Comparison of ENCODE assay signal across 28 mouse cellular contexts in the genomic region with DNA sequence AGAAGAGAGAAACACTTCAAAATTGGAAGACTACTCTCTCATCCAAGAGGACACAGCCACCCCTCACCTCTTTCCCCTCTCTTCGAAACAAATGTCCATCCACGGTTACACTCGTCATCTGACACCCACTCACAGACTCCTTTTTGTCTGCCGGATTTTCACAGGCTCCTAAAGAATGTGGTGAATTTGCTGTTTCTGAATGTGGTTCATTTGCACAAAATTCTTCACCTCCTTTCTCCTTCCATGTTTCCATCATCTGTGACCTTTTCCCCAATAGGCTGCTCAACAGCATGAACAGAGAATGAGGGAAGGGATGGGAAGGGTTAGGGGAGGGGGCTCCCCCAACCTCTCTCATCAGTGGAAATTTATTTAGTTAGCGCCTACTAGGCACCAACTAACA.
DNase-seq lines count a peak whose midpoint lies in the region; ATAC-seq lines count a peak whose summit lies in the region.
"Had no signal": no experiment of that assay in that cellular context is flagged by ENCODE, and none has a peak within 500 bp of the region (broad histone marks: within the 10 kb centered on the region; RNA-seq: fewer than 3 reads in every experiment).

No protein-coding gene starts in this region.

- H3K27me3 ChIP-seq in lung, embryonic 16.5 days (ENCODE audit: control insufficient read depth, insufficient read depth, low read depth, low read length): no peaks in the 10 kb centered on the region
- H3K27me3 ChIP-seq in embryonic facial prominence, embryonic 14.5 days (replicated peaks; ENCODE audit: control insufficient read depth, insufficient read depth, low read length): no peaks in the 10 kb centered on the region
- no peaks in the 10 kb centered on the region for H3K27me3 ChIP-seq in heart, embryonic 11.5 days (ENCODE audit: control insufficient read depth, insufficient read depth, low read length)
- H3K27me3 ChIP-seq: CH12.LX; forebrain, embryonic 15.5 days; hindbrain, embryonic 15.5 days; kidney, embryonic 15.5 days; liver, embryonic 12.5 days; midbrain, embryonic 12.5 days; neural tube, embryonic 13.5 days; stomach, embryonic 15.5 days had no signal

- H3K4me3 ChIP-seq in lung, embryonic 16.5 days (ENCODE audit: low read length): no peak overlapping the region
- H3K4me3 ChIP-seq in embryonic facial prominence, embryonic 14.5 days (ENCODE audit: low read depth, low read length): no peak overlapping the region
- H3K4me3 ChIP-seq in heart, embryonic 11.5 days (ENCODE audit: low read depth, low read length): no peak overlapping the region
- H3K4me3 ChIP-seq: forebrain, embryonic 15.5 days; heart, adult 2 months; hindbrain, embryonic 10.5 days; hindbrain, embryonic 15.5 days; kidney, embryonic 15.5 days; layer of hippocampus, adult 2 months; liver, embryonic 12.5 days; midbrain, embryonic 12.5 days; neural tube, embryonic 13.5 days; stomach, embryonic 15.5 days had no signal

- H3K36me3 ChIP-seq in lung, embryonic 16.5 days (ENCODE audit: control insufficient read depth, insufficient read depth, low read length): no peaks in the 10 kb centered on the region
- H3K36me3 ChIP-seq in embryonic facial prominence, embryonic 14.5 days (ENCODE audit: control insufficient read depth, insufficient read depth, low read length): no peaks in the 10 kb centered on the region
- H3K36me3 ChIP-seq in heart, embryonic 11.5 days (ENCODE audit: control insufficient read depth, insufficient read depth, low read length): no peaks in the 10 kb centered on the region
- H3K36me3 ChIP-seq: forebrain, embryonic 15.5 days; hindbrain, embryonic 10.5 days; hindbrain, embryonic 15.5 days; kidney, embryonic 15.5 days; liver, embryonic 12.5 days; midbrain, embryonic 12.5 days; neural tube, embryonic 13.5 days; stomach, embryonic 15.5 days had no signal

- peak; percentile 10 for DNase-seq in embryo, embryonic 10.5 days (ENCODE audit: low spot score)
- DNase-seq in embryo, embryonic 10 days (ENCODE audit: low spot score): no peak
- DNase-seq in lung, postnatal 14 days: no peak
- peak; percentile 94 for DNase-seq in Muller cell, postnatal 12 days (ENCODE audit: inconsistent ontology term)
- DNase-seq in embryonic facial prominence, embryonic 14.5 days (ENCODE audit: low spot score): peak; percentile 7
- DNase-seq: adrenal gland, postnatal 14 days; cerebellum, adult 11-12 months; cerebellum, adult 9-11 months; heart, adult 2 months; heart, postnatal 14 days; kidney, adult 11 months; kidney, postnatal 36 days; left cerebral cortex, postnatal 4 days; liver, postnatal 0 days; thymus, postnatal 14 days had no signal

- H3K9me3 ChIP-seq in lung, embryonic 16.5 days (ENCODE audit: control insufficient read depth, low read length): no peaks in the 10 kb centered on the region
- no peaks in the 10 kb centered on the region for H3K9me3 ChIP-seq in embryonic facial prominence, embryonic 14.5 days (ENCODE audit: control insufficient read depth, low read length)
- H3K9me3 ChIP-seq in heart, embryonic 11.5 days (replicated peaks; ENCODE audit: control insufficient read depth, low read length): no peaks in the 10 kb centered on the region
- H3K9me3 ChIP-seq: forebrain, embryonic 15.5 days; hindbrain, embryonic 10.5 days; hindbrain, embryonic 15.5 days; kidney, embryonic 15.5 days; liver, embryonic 12.5 days; midbrain, embryonic 12.5 days; neural tube, embryonic 13.5 days; stomach, embryonic 15.5 days had no signal

- 0 out of 2 replicates have a peak, but pooled peaks have one; percentile 15 for ATAC-seq in lung, embryonic 16.5 days (ENCODE audit: low read depth)
- ATAC-seq in embryonic facial prominence, embryonic 14.5 days (ENCODE audit: low read depth): no peak
- ATAC-seq in heart, embryonic 11.5 days (replicated peaks; ENCODE audit: insufficient number of reproducible peaks, low FRiP score, low TSS enrichment): no peak
- ATAC-seq: forebrain, embryonic 15.5 days; inflammation-experienced regulatory T-cells, adult 6 months; liver, embryonic 12.5 days; liver, postnatal 0 days had no signal

- H3K27ac ChIP-seq in lung, embryonic 16.5 days (ENCODE audit: low read length): no peak overlapping the region
- no peak overlapping the region for H3K27ac ChIP-seq in embryonic facial prominence, embryonic 14.5 days (replicated peaks; ENCODE audit: low read depth, low read length)
- no peak overlapping the region for H3K27ac ChIP-seq in heart, embryonic 11.5 days (ENCODE audit: low read depth, low read length)
- H3K27ac ChIP-seq: forebrain, embryonic 15.5 days; heart, adult 2 months; hindbrain, embryonic 10.5 days; hindbrain, embryonic 15.5 days; kidney, embryonic 15.5 days; layer of hippocampus, adult 2 months; liver, embryonic 12.5 days; midbrain, embryonic 12.5 days; neural tube, embryonic 13.5 days; stomach, embryonic 15.5 days had no signal

- H3K4me1 ChIP-seq in lung, embryonic 16.5 days (replicated peaks; ENCODE audit: control insufficient read depth, insufficient read depth, low read length): no peaks in the 10 kb centered on the region
- no peaks in the 10 kb centered on the region for H3K4me1 ChIP-seq in embryonic facial prominence, embryonic 14.5 days (ENCODE audit: control insufficient read depth, insufficient read depth, low read length)
- no peaks in the 10 kb centered on the region for H3K4me1 ChIP-seq in heart, embryonic 11.5 days (ENCODE audit: control insufficient read depth, insufficient read depth, low read length)
- H3K4me1 ChIP-seq: forebrain, embryonic 15.5 days; hindbrain, embryonic 15.5 days; kidney, embryonic 15.5 days; liver, embryonic 12.5 days; midbrain, embryonic 12.5 days; neural tube, embryonic 13.5 days; stomach, embryonic 15.5 days had no signal

- H3K9ac ChIP-seq in lung, embryonic 16.5 days (ENCODE audit: low read length): no peak overlapping the region
- H3K9ac ChIP-seq in embryonic facial prominence, embryonic 14.5 days (ENCODE audit: low read depth, low read length): no peak overlapping the region
- H3K9ac ChIP-seq in heart, embryonic 11.5 days (ENCODE audit: low read depth, low read length): no peak overlapping the region
- H3K9ac ChIP-seq: forebrain, embryonic 15.5 days; hindbrain, embryonic 15.5 days; kidney, embryonic 15.5 days; liver, embryonic 12.5 days; liver, postnatal 0 days; midbrain, embryonic 12.5 days; neural tube, embryonic 13.5 days; stomach, embryonic 15.5 days had no signal

- WGBS in lung, embryonic 16.5 days: 14% methylated on average over 5 of the region's 5 CpGs
- 37% methylated on average over 5 of the region's 5 CpGs for WGBS in embryonic facial prominence, embryonic 14.5 days
- 46% methylated on average over 5 of the region's 5 CpGs for WGBS in heart, embryonic 11.5 days (ENCODE audit: insufficient replicate concordance)

- no peak overlapping the region for H3K4me2 ChIP-seq in lung, embryonic 16.5 days (ENCODE audit: low read depth, low read length)
- H3K4me2 ChIP-seq in embryonic facial prominence, embryonic 14.5 days (ENCODE audit: low read depth, low read length): no peak overlapping the region
- H3K4me2 ChIP-seq in heart, embryonic 11.5 days: no peak overlapping the region
- H3K4me2 ChIP-seq: forebrain, embryonic 15.5 days; hindbrain, embryonic 15.5 days; kidney, embryonic 15.5 days; liver, embryonic 12.5 days; midbrain, embryonic 12.5 days; neural tube, embryonic 13.5 days; stomach, embryonic 15.5 days had no signal

Comparison
In these comparisons a context has a peak if more than half of its experiments do, and no peak if none do; other contexts are left out.
1. DNase-seq: peak in embryo, embryonic 10.5 days (single experiment), Muller cell, postnatal 12 days (single experiment) and embryonic facial prominence, embryonic 14.5 days (single experiment); none in embryo, embryonic 10 days (single experiment) and lung, postnatal 14 days (single experiment).